ENCODE assay signal across 32 mouse cellular contexts in genomic region chrX:153142656-153143055, GRCm38 (mm10). TPM values are rescaled to one million over a fixed set of nuclear protein-coding genes. Genes with fewer than 3 reads are reported as not detected.
DNase-seq lines count a peak whose midpoint lies in the region; ATAC-seq and TF ChIP-seq lines count a peak whose summit lies in the region.
"Had no signal": no experiment of that assay in that cellular context is flagged by ENCODE, and none has a peak within 500 bp of the region (broad histone marks: within the 10 kb centered on the region; RNA-seq: fewer than 3 reads in every experiment).

No protein-coding gene starts in this region.

- peak; percentile 24; the same call in 1 of the 2 replicates for TF ChIP-seq CTCF in hindbrain, postnatal 0 days (IDR thresholded peaks at IDR 0.05; ENCODE audit: low read depth)
- TF ChIP-seq CTCF in brain, embryonic 14.5 days (IDR thresholded peaks at IDR 0.05; ENCODE audit: borderline replicate concordance, extremely low read depth, insufficient read depth, insufficient read length) = no peak

- H3K9ac ChIP-seq in hindbrain, postnatal 0 days (replicated peaks; ENCODE audit: low read length) = no peak overlapping the region
- H3K9ac ChIP-seq in hindbrain, embryonic 13.5 days = no peak overlapping the region
- H3K9ac ChIP-seq: embryonic facial prominence, embryonic 12.5 days; embryonic facial prominence, embryonic 15.5 days; forebrain, postnatal 0 days; hindbrain, embryonic 12.5 days had no signal

- no peak overlapping the region for H3K4me3 ChIP-seq in hindbrain, postnatal 0 days (ENCODE audit: low read length)
- H3K4me3 ChIP-seq in hindbrain, embryonic 13.5 days = no peak overlapping the region
- H3K4me3 ChIP-seq: embryonic facial prominence, embryonic 12.5 days; embryonic facial prominence, embryonic 15.5 days; gastrocnemius, adult 2 months; hindbrain, embryonic 12.5 days had no signal

- DNase-seq in hindbrain, postnatal 0 days (ENCODE audit: low spot score) = no peak
- peak; percentile 4 for DNase-seq in testis, postnatal 14 days (ENCODE audit: low spot score)
- no peak for DNase-seq in testis, postnatal 10 days (ENCODE audit: low spot score)
- DNase-seq in brain, embryonic 14.5 days (ENCODE audit: low read depth) = peak; percentile 1
- no peak for DNase-seq in T-cell, adult 2 months (ENCODE audit: low spot score)
- DNase-seq: adrenal gland, adult 8-10 months; adrenal gland, postnatal 25 days; cerebellum, adult 11 months; cerebellum, adult 2 months; cerebellum, adult 9-11 months; cerebellum, postnatal 25 days; forebrain, postnatal 0 days; gastrocnemius, adult 2 months; gastrocnemius, postnatal 14 days; heart, adult 11 months had no signal

- H3K27me3 ChIP-seq in hindbrain, postnatal 0 days (ENCODE audit: insufficient read depth, low read length) = no peaks in the 10 kb centered on the region
- H3K27me3 ChIP-seq in hindbrain, embryonic 13.5 days = no peaks in the 10 kb centered on the region; the same call in 1 of the 2 replicates

- H3K36me3 ChIP-seq in hindbrain, postnatal 0 days (ENCODE audit: insufficient read depth, low read length) = no peaks in the 10 kb centered on the region
- H3K36me3 ChIP-seq in hindbrain, embryonic 13.5 days = no peaks in the 10 kb centered on the region
- H3K36me3 ChIP-seq: embryonic facial prominence, embryonic 12.5 days; embryonic facial prominence, embryonic 15.5 days; hindbrain, embryonic 12.5 days had no signal

- H3K4me1 ChIP-seq in hindbrain, postnatal 0 days (ENCODE audit: insufficient read depth, low read length) = no peaks in the 10 kb centered on the region
- no peaks in the 10 kb centered on the region for H3K4me1 ChIP-seq in hindbrain, embryonic 13.5 days (replicated peaks)
- H3K4me1 ChIP-seq: embryonic facial prominence, embryonic 12.5 days; embryonic facial prominence, embryonic 15.5 days; hindbrain, embryonic 12.5 days had no signal

- ATAC-seq in hindbrain, postnatal 0 days = no peak
- ATAC-seq in hindbrain, embryonic 13.5 days (ENCODE audit: low FRiP score) = no peak
- ATAC-seq: forebrain, embryonic 14.5 days; forebrain, postnatal 0 days; hindbrain, embryonic 16.5 days; inflammation-experienced regulatory T-cells, adult 6 months; intestine, embryonic 16.5 days had no signal

- no peaks in the 10 kb centered on the region for H3K9me3 ChIP-seq in hindbrain, postnatal 0 days (ENCODE audit: low read length)
- no peaks in the 10 kb centered on the region for H3K9me3 ChIP-seq in hindbrain, embryonic 13.5 days
- H3K9me3 ChIP-seq: embryonic facial prominence, embryonic 12.5 days; embryonic facial prominence, embryonic 15.5 days; hindbrain, embryonic 12.5 days had no signal

- 63% methylated on average over 3 of the region's 3 CpGs for WGBS in hindbrain, postnatal 0 days
- 55% methylated on average over 3 of the region's 3 CpGs for WGBS in hindbrain, embryonic 13.5 days

- H3K4me2 ChIP-seq in hindbrain, postnatal 0 days (ENCODE audit: low read depth, low read length) = no peak overlapping the region
- H3K4me2 ChIP-seq in hindbrain, embryonic 13.5 days = no peak overlapping the region
- H3K4me2 ChIP-seq: embryonic facial prominence, embryonic 12.5 days; embryonic facial prominence, embryonic 15.5 days; heart, embryonic 11.5 days; hindbrain, embryonic 12.5 days had no signal

- TF ChIP-seq POLR2A in brain, embryonic 14.5 days (IDR thresholded peaks at IDR 0.05; ENCODE audit: borderline replicate concordance, extremely low read depth, insufficient read depth, insufficient read length, poor library complexity, severe bottlenecking) = no peak

- no peak overlapping the region for H3K27ac ChIP-seq in hindbrain, postnatal 0 days
- no peak overlapping the region for H3K27ac ChIP-seq in hindbrain, embryonic 13.5 days
- H3K27ac ChIP-seq: embryonic facial prominence, embryonic 12.5 days; embryonic facial prominence, embryonic 15.5 days; gastrocnemius, adult 2 months; hindbrain, embryonic 12.5 days had no signal

RNA-seq across cellular contexts. Expression of gene Rragb, which starts 2.9 kb away (rescaled TPM):
- total RNA-seq in hindbrain, postnatal 0 days (2014; rRNA removed) = 57.5 and 62.8 TPM in 2 replicates
- 13.2 and 13.7 TPM in 2 replicates for polyA plus RNA-seq in hindbrain, postnatal 0 days (2015; fragmentation: Nextera tagmentation; extraction: Ambion mirVana)
- 5.6 and 5.7 TPM in 2 replicates for polyA plus RNA-seq in hindbrain, embryonic 13.5 days (2015; fragmentation: Nextera tagmentation; extraction: Ambion mirVana)
- polyA plus RNA-seq in brain, embryonic 14.5 days (2012; rRNA removed) = 46.1 and 48.3 TPM in 2 replicates
- total RNA-seq: MEL had no signal

RNA-seq across cellular contexts. Expression of gene Foxr2, which starts 24.1 kb away (rescaled TPM):
- 0.58 and 0.97 TPM in 2 replicates for total RNA-seq in hindbrain, postnatal 0 days (2014; rRNA removed)
- 0.84 TPM in 2 replicates for polyA plus RNA-seq in hindbrain, postnatal 0 days (2015; fragmentation: Nextera tagmentation; extraction: Ambion mirVana)
- 0.39 and 0.47 TPM in 2 replicates for polyA plus RNA-seq in hindbrain, embryonic 13.5 days (2015; fragmentation: Nextera tagmentation; extraction: Ambion mirVana)
- polyA plus RNA-seq in brain, embryonic 14.5 days (2012; rRNA removed) = 1.3 and 1.6 TPM in 2 replicates
- total RNA-seq: adrenal gland, postnatal 25 days; common myeloid progenitor, adult 5-6 weeks; gastrocnemius, adult 2 months; gastrocnemius, postnatal 14 days; gastrocnemius, postnatal 4 days; heart, adult 8-10 months; heart, postnatal 25 days; hematopoietic stem cell, adult 5-6 weeks; MEL had no signal
- polyA plus RNA-seq: embryonic facial prominence, embryonic 12.5 days; embryonic facial prominence, embryonic 15.5 days; heart, embryonic 11.5 days; heart, embryonic 14.5 days; heart, postnatal 0 days; hindbrain, embryonic 12.5 days; inflammation-experienced regulatory T-cells, adult 6 months; intestine, embryonic 16.5 days had no signal

Comparison
In these comparisons a context has a peak if more than half of its experiments do, and no peak if none do; other contexts are left out.
1. DNase-seq: peak in testis, postnatal 14 days (single experiment) and brain, embryonic 14.5 days (single experiment); none in hindbrain, postnatal 0 days (single experiment), testis, postnatal 10 days (single experiment) and T-cell, adult 2 months (single experiment).